In genomic region chr11:101617849-101618248, GRCm38 (mm10) we compare ENCODE assay signal across 8 mouse cellular contexts. TPM values are rescaled to one million over a fixed set of nuclear protein-coding genes. Genes with fewer than 3 reads are reported as not detected.
DNase-seq lines count a peak whose midpoint lies in the region; ATAC-seq lines count a peak whose summit lies in the region.

No protein-coding gene starts in this region.

- H3K4me2 ChIP-seq in liver, embryonic 15.5 days, result peak overlapping the region; percentile 3; the same call in 1 of the 2 replicates
- H3K4me2 ChIP-seq in neural tube, embryonic 15.5 days, result peak overlapping the region; percentile 37

- H3K4me1 ChIP-seq in liver, embryonic 15.5 days (replicated peaks), result peaks cover 48% of the 10 kb centered on the region
- peaks cover 17% of the 10 kb centered on the region for H3K4me1 ChIP-seq in neural tube, embryonic 15.5 days

- no peaks in the 10 kb centered on the region for H3K9me3 ChIP-seq in liver, embryonic 15.5 days (replicated peaks)
- no peaks in the 10 kb centered on the region for H3K9me3 ChIP-seq in neural tube, embryonic 15.5 days (replicated peaks)

- ATAC-seq in liver, embryonic 15.5 days (ENCODE audit: insufficient read depth), result no peak
- ATAC-seq in neural tube, embryonic 15.5 days (ENCODE audit: low FRiP score), result peak; percentile 63

- peaks cover 13% of the 10 kb centered on the region for H3K27me3 ChIP-seq in liver, embryonic 15.5 days
- no peaks in the 10 kb centered on the region for H3K27me3 ChIP-seq in neural tube, embryonic 15.5 days (replicated peaks)

- peak; percentile 43 for DNase-seq in ovary, postnatal 36 days (ENCODE audit: low spot score)
- DNase-seq in ovary, postnatal 10 days (ENCODE audit: low spot score), result no peak
- DNase-seq in brain, embryonic 18.5 days (ENCODE audit: low read depth, low spot score), result peak; percentile 67
- peak; percentile 40 for DNase-seq in heart, postnatal 4 days
- no peak for DNase-seq in cerebellum, adult 11 months
- DNase-seq in right cerebral cortex, adult 18-20 months, result no peak

- no peak overlapping the region for H3K9ac ChIP-seq in liver, embryonic 15.5 days
- H3K9ac ChIP-seq in neural tube, embryonic 15.5 days (replicated peaks), result no peak overlapping the region

- H3K27ac ChIP-seq in liver, embryonic 15.5 days (replicated peaks), result no peak overlapping the region
- 0 out of 2 replicates have a peak overlapping the region, but pooled peaks have one; percentile 24 for H3K27ac ChIP-seq in neural tube, embryonic 15.5 days (replicated peaks)

- no peak overlapping the region for H3K4me3 ChIP-seq in liver, embryonic 15.5 days (replicated peaks)
- H3K4me3 ChIP-seq in neural tube, embryonic 15.5 days (replicated peaks), result no peak overlapping the region

- H3K36me3 ChIP-seq in liver, embryonic 15.5 days (replicated peaks), result no peaks in the 10 kb centered on the region
- no peaks in the 10 kb centered on the region for H3K36me3 ChIP-seq in neural tube, embryonic 15.5 days

- WGBS in liver, embryonic 15.5 days (ENCODE audit: insufficient replicate concordance), result 12% methylated on average over 8 of the region's 8 CpGs
- WGBS in neural tube, embryonic 15.5 days, result 9% methylated on average over 8 of the region's 8 CpGs

RNA-seq across cellular contexts. Expression of gene Rdm1, which starts 9.1 kb away (rescaled TPM):
- 10 to 100 TPM; 29.2 to 35.0 TPM for total RNA-seq in heart, postnatal 4 days (2021)
- 10.7 and 12.1 TPM in 2 replicates for polyA plus RNA-seq in liver, embryonic 15.5 days (2015; fragmentation: Nextera tagmentation; extraction: Ambion mirVana)
- 14.1 and 19.8 TPM in 2 replicates for polyA plus RNA-seq in neural tube, embryonic 15.5 days (2015; fragmentation: Nextera tagmentation; extraction: Ambion mirVana)

RNA-seq across cellular contexts. Expression of gene Gm11634, which starts 18.8 kb away (rescaled TPM):
- total RNA-seq in heart, postnatal 4 days (2021), result not detected
- 0.16 TPM in 1 of 2 replicates, not detected in the other for polyA plus RNA-seq in liver, embryonic 15.5 days (2015; fragmentation: Nextera tagmentation; extraction: Ambion mirVana)
- polyA plus RNA-seq in neural tube, embryonic 15.5 days (2015; fragmentation: Nextera tagmentation; extraction: Ambion mirVana), result not detected in 2 replicates

RNA-seq across cellular contexts. Expression of gene Tmem106a, which starts 35.8 kb away (rescaled TPM):
- 1 to 10 TPM; 7.9 TPM for total RNA-seq in heart, postnatal 4 days (2021)
- polyA plus RNA-seq in liver, embryonic 15.5 days (2015; fragmentation: Nextera tagmentation; extraction: Ambion mirVana), result 7.7 and 7.8 TPM in 2 replicates
- 4.4 and 5.9 TPM in 2 replicates for polyA plus RNA-seq in neural tube, embryonic 15.5 days (2015; fragmentation: Nextera tagmentation; extraction: Ambion mirVana)

RNA-seq across cellular contexts. Expression of gene Arl4d, which starts 47.5 kb away (rescaled TPM):
- 10 to 100 TPM; 17.9 to 20.5 TPM for total RNA-seq in heart, postnatal 4 days (2021)
- 0.82 and 0.94 TPM in 2 replicates for polyA plus RNA-seq in liver, embryonic 15.5 days (2015; fragmentation: Nextera tagmentation; extraction: Ambion mirVana)
- 8.1 and 9.1 TPM in 2 replicates for polyA plus RNA-seq in neural tube, embryonic 15.5 days (2015; fragmentation: Nextera tagmentation; extraction: Ambion mirVana)

Comparison
In these comparisons a context has a peak if more than half of its experiments do, and no peak if none do; other contexts are left out.
1. DNase-seq: peak in ovary, postnatal 36 days (single experiment), brain, embryonic 18.5 days (single experiment) and heart, postnatal 4 days (single experiment); none in ovary, postnatal 10 days (single experiment), cerebellum, adult 11 months (single experiment) and right cerebral cortex, adult 18-20 months (single experiment).